Mouse (Mus musculus) cerebellum, postnatal 36 days (tissue): Measurements from ENCODE around the gene Apln.

Experiments
- DNase-seq, 2 experiments: peaks; one replicate each; pipeline ENCODE4 v3.0.0; 2021 to 2022; ENCODE audit warnings: mixed read lengths in 2 of 2

Gene Apln

GRCm38 (mm10) chrX:48016906-48017601, 17.6 kb downstream of the Apln start:
- DNase-seq = no peak

- DNase-seq = peak; percentile 72 to 76
Measured at GRCm38 (mm10) chrX:48011656-48012055, 23.0 kb downstream of the Apln start.

- no peak for DNase-seq
Measured at GRCm38 (mm10) chrX:48006062-48006461, 28.6 kb downstream of the Apln start.

GRCm38 (mm10) chrX:48004786-48005185, 29.9 kb downstream of the Apln start:
- no peak for DNase-seq

GRCm38 (mm10) chrX:48001151-48001550, 33.5 kb downstream of the Apln start:
- no peak for DNase-seq

- no peak for DNase-seq
Measured at GRCm38 (mm10) chrX:47998412-47998811, 36.2 kb downstream of the Apln start.

- peak; percentile 77 to 86 for DNase-seq
Measured at GRCm38 (mm10) chrX:47992606-47993005, 42.0 kb downstream of the Apln start.

- no peak for DNase-seq
Measured at GRCm38 (mm10) chrX:47988024-47988423, 46.6 kb downstream of the Apln start.

- peak; percentile 66 to 68 for DNase-seq
Measured at GRCm38 (mm10) chrX:47985000-47985619, 49.5 kb downstream of the Apln start.

GRCm38 (mm10) chrX:47977078-47977477, 57.6 kb downstream of the Apln start:
- DNase-seq = no peak

- DNase-seq = no peak
Measured at GRCm38 (mm10) chrX:47976551-47976950, 58.1 kb downstream of the Apln start.
